Mouse (Mus musculus) stomach, embryonic 14.5 days (tissue): Measurements from ENCODE around the gene Iqcf1. TPM values are rescaled to one million over a fixed set of nuclear protein-coding genes. Genes with fewer than 3 reads are reported as not detected.

Experiments
- polyA plus RNA-seq: library from polyadenylated mRNA; unstranded; fragments of >200 nt; fragmentation: Nextera tagmentation; extraction: Ambion mirVana; gene quantifications from 2 replicates; pipeline ENCODE4 v1.2.1, GENCODE M21; 2014

The Iqcf1 gene
- polyA plus RNA-seq, 1 experiment from 2014 or later: not detected

Other genes starting within 250 kb of the Iqcf1 start
- 25.2 and 27.7 TPM in 2 replicates for gene Poc1a, start 218.9 kb upstream of the Iqcf1 start, polyA plus RNA-seq
- gene Dusp7, start 131.3 kb upstream of the Iqcf1 start, polyA plus RNA-seq: 22.4 and 24.9 TPM in 2 replicates
- 1,139 and 1,256 TPM in 2 replicates for gene Rpl29, start 70.5 kb upstream of the Iqcf1 start, polyA plus RNA-seq
- 41.2 and 43.1 TPM in 2 replicates for gene Acy1, start 61.6 kb upstream of the Iqcf1 start, polyA plus RNA-seq
- 26.3 and 32.6 TPM in 2 replicates for gene Abhd14b, start 52.5 kb upstream of the Iqcf1 start, polyA plus RNA-seq
- gene Abhd14a, start 52.3 kb upstream of the Iqcf1 start, polyA plus RNA-seq: 52.3 and 57.1 TPM in 2 replicates
- gene Pcbp4, start 46.7 kb upstream of the Iqcf1 start, polyA plus RNA-seq: 60.9 and 61.2 TPM in 2 replicates
- 0.50 and 0.68 TPM in 2 replicates for gene Gpr62, start 34.0 kb upstream of the Iqcf1 start, polyA plus RNA-seq
- gene Rrp9, start 24.0 kb upstream of the Iqcf1 start, polyA plus RNA-seq: 37.4 and 37.8 TPM in 2 replicates
- gene Parp3, start 23.0 kb upstream of the Iqcf1 start, polyA plus RNA-seq: 2.4 and 3.1 TPM in 2 replicates
- gene Iqcf5, start 14.6 kb downstream of the Iqcf1 start, polyA plus RNA-seq: not detected in 2 replicates
- gene Iqcf3, start 61.7 kb downstream of the Iqcf1 start, polyA plus RNA-seq: not detected in 2 replicates
- gene Iqcf4, start 71.0 kb downstream of the Iqcf1 start, polyA plus RNA-seq: not detected in 2 replicates
- gene Iqcf6, start 126.6 kb downstream of the Iqcf1 start, polyA plus RNA-seq: not detected in 2 replicates
- gene Grm2, start 156.1 kb downstream of the Iqcf1 start, polyA plus RNA-seq: not detected in 2 replicates
- 53.3 and 55.9 TPM in 2 replicates for gene Tex264, start 186.0 kb downstream of the Iqcf1 start, polyA plus RNA-seq